Mouse (Mus musculus): ENCODE measurements at regions not wholly inside any gene's neighbourhood (a gene's known extent, or its start where the extent isn't known, plus 50 kb on each side); places are given as distances from the start of the nearest gene placed in this dataset.

- H3K27me3 ChIP-seq (ENCODE audit: control insufficient read depth, insufficient read depth, low read length) = no peaks in the 10 kb centered on the region
- no peaks in the 10 kb centered on the region for H3K9me3 ChIP-seq (ENCODE audit: control insufficient read depth, low read length)
- WGBS = 76% methylated on average over 2 of the region's 2 CpGs
- DNase-seq (ENCODE audit: low spot score) = no peak
- ATAC-seq (ENCODE audit: insufficient read depth, low FRiP score, low TSS enrichment) = no peak
- H3K4me3 ChIP-seq (ENCODE audit: low read depth, low read length) = no peak overlapping the region
- H3K9ac ChIP-seq (ENCODE audit: low read length) = no peak overlapping the region
- H3K36me3 ChIP-seq (ENCODE audit: control insufficient read depth, insufficient read depth, low read length) = no peaks in the 10 kb centered on the region
- H3K4me1 ChIP-seq (ENCODE audit: control insufficient read depth, insufficient read depth, low read length) = no peaks in the 10 kb centered on the region
- no peak overlapping the region for H3K4me2 ChIP-seq (ENCODE audit: low read depth)
- no peak overlapping the region for H3K27ac ChIP-seq (ENCODE audit: low read depth, low read length)
Observed at GRCm38 (mm10) chr3:118248768-118249167, 313.2 kb upstream of the Dpyd start.

DNA sequence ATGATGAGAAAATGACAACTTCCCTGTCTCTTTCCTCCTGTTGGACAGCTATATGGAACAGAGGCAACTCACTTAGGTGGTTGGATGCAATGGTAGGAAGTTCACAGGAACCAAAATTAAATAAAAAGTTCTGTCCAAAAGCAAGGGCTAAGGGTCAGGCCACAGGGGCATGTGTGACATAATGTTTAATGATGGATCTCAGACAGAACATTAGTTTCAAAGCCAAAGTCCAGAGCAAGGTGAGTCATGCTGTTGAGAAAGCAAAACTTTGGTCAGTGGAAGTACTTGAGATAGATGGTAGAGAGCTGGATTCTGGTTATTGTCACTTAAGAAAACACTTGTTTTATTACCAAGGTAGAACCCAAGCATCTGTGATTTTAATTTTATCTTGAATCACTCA, 286.0 kb upstream of the Dpyd start:
- no peaks in the 10 kb centered on the region for H3K27me3 ChIP-seq (ENCODE audit: control insufficient read depth, insufficient read depth, low read length)
- no peaks in the 10 kb centered on the region for H3K4me1 ChIP-seq (ENCODE audit: control insufficient read depth, insufficient read depth, low read length)
- no peak overlapping the region for H3K27ac ChIP-seq (ENCODE audit: low read depth, low read length)
- DNase-seq (ENCODE audit: low spot score) = no peak
- no peak for ATAC-seq (ENCODE audit: insufficient read depth, low FRiP score, low TSS enrichment)
- H3K9ac ChIP-seq (ENCODE audit: low read length) = no peak overlapping the region
- H3K36me3 ChIP-seq (ENCODE audit: control insufficient read depth, insufficient read depth, low read length) = no peaks in the 10 kb centered on the region
- H3K4me3 ChIP-seq (ENCODE audit: low read depth, low read length) = no peak overlapping the region
- H3K9me3 ChIP-seq (ENCODE audit: control insufficient read depth, low read length) = no peaks in the 10 kb centered on the region
- no peak overlapping the region for H3K4me2 ChIP-seq (ENCODE audit: low read depth)

DNA sequence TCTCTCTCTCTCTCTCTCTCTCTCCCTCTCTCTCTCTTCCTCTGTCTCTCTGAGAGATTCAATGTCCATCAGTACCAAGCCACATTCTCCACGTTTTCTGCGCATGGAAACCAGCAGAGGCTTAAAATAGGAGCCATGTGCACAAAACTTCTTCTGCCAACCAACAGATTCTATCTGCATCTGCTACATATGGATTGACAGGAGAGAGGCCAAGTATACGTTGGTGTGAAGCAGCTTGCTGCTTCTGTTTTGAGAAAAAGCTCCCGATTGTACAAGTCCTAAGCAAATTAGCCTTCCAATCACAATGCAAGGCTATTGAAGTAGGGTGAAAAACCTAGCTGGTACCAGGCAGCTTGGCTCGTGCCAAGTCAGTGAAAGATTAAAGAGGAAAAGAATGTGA, 283.7 kb upstream of the Dpyd start:
- Histone ChIP-seq H3K9me3 (ENCODE audit: control insufficient read depth, low read length) (no peaks in the 10 kb centered on the region), H3K4me1 (ENCODE audit: control insufficient read depth, insufficient read depth, low read length) (no peaks in the 10 kb centered on the region), H3K4me2 (ENCODE audit: low read depth) (no peak overlapping the region), H3K4me3 (ENCODE audit: low read depth, low read length) (no peak overlapping the region), H3K27me3 (ENCODE audit: control insufficient read depth, insufficient read depth, low read length) (no peaks in the 10 kb centered on the region), H3K27ac (ENCODE audit: low read depth, low read length) (no peak overlapping the region), H3K9ac (ENCODE audit: low read length) (no peak overlapping the region), H3K36me3 (ENCODE audit: control insufficient read depth, insufficient read depth, low read length) (no peaks in the 10 kb centered on the region)
- DNase-seq (ENCODE audit: low spot score) (no peak), ATAC-seq (ENCODE audit: insufficient read depth, low FRiP score, low TSS enrichment) (no peak)
- 84% methylated on average over 5 of the region's 5 CpGs for WGBS

- Histone ChIP-seq H3K4me1 (ENCODE audit: control insufficient read depth, insufficient read depth, low read length) (no peaks in the 10 kb centered on the region), H3K9ac (ENCODE audit: low read length) (no peak overlapping the region), H3K9me3 (ENCODE audit: control insufficient read depth, low read length) (no peaks in the 10 kb centered on the region), H3K27ac (ENCODE audit: low read depth, low read length) (no peak overlapping the region), H3K4me3 (ENCODE audit: low read depth, low read length) (no peak overlapping the region), H3K4me2 (ENCODE audit: low read depth) (no peak overlapping the region), H3K36me3 (ENCODE audit: control insufficient read depth, insufficient read depth, low read length) (no peaks in the 10 kb centered on the region), H3K27me3 (ENCODE audit: control insufficient read depth, insufficient read depth, low read length) (no peaks in the 10 kb centered on the region)
- 74% methylated on average over 3 of the region's 3 CpGs for WGBS
- ATAC-seq (ENCODE audit: insufficient read depth, low FRiP score, low TSS enrichment) = no peak
- no peak for DNase-seq (ENCODE audit: low spot score)
Observed at GRCm38 (mm10) chr3:118286946-118287345, 275.0 kb upstream of the Dpyd start.

DNA sequence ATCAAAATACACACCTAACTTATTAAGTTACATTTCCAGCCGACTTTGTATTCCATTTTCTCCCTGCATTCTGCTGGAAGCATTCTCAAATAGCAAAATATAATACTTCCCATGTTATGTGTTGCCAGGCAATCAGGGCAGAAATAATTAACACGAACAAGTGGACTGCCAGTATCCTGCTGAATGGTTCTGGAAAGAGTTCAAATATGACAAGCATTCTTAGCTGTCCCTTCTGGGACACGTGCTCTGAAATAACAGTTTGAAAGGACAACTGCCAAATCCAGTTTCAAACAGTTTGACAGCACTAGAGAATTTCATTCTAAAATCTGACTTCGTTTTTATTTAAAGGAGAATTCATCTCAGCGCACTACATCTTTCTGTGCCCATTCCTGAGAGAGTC, 236.8 kb upstream of the Dpyd start:
- H3K4me1 ChIP-seq (ENCODE audit: control insufficient read depth, insufficient read depth, low read length) = no peaks in the 10 kb centered on the region
- DNase-seq (ENCODE audit: low spot score) (no peak), ATAC-seq (ENCODE audit: insufficient read depth, low FRiP score, low TSS enrichment) (no peak)
- H3K27ac ChIP-seq (ENCODE audit: low read depth, low read length) = no peak overlapping the region
- 84% methylated on average over 5 of the region's 5 CpGs for WGBS
- H3K4me2 ChIP-seq (ENCODE audit: low read depth) = no peak overlapping the region
- no peaks in the 10 kb centered on the region for H3K9me3 ChIP-seq (ENCODE audit: control insufficient read depth, low read length)
- no peak overlapping the region for H3K9ac ChIP-seq (ENCODE audit: low read length)
- no peaks in the 10 kb centered on the region for H3K27me3 ChIP-seq (ENCODE audit: control insufficient read depth, insufficient read depth, low read length)
- H3K36me3 ChIP-seq (ENCODE audit: control insufficient read depth, insufficient read depth, low read length) = no peaks in the 10 kb centered on the region
- no peak overlapping the region for H3K4me3 ChIP-seq (ENCODE audit: low read depth, low read length)

GRCm38 (mm10) chr3:118328237-118328636, 233.7 kb upstream of the Dpyd start:
- 75% methylated on average over 2 of the region's 2 CpGs for WGBS
- no peaks in the 10 kb centered on the region for H3K4me1 ChIP-seq (ENCODE audit: control insufficient read depth, insufficient read depth, low read length)
- ATAC-seq (ENCODE audit: insufficient read depth, low FRiP score, low TSS enrichment) = peak; percentile 49; the same call in 1 of the 2 replicates
- no peak overlapping the region for H3K9ac ChIP-seq (ENCODE audit: low read length)
- H3K4me3 ChIP-seq (ENCODE audit: low read depth, low read length) = no peak overlapping the region
- no peaks in the 10 kb centered on the region for H3K36me3 ChIP-seq (ENCODE audit: control insufficient read depth, insufficient read depth, low read length)
- no peak overlapping the region for H3K27ac ChIP-seq (ENCODE audit: low read depth, low read length)
- H3K4me2 ChIP-seq (ENCODE audit: low read depth) = no peak overlapping the region
- no peak for DNase-seq (ENCODE audit: low spot score)
- no peaks in the 10 kb centered on the region for H3K27me3 ChIP-seq (ENCODE audit: control insufficient read depth, insufficient read depth, low read length)
- no peaks in the 10 kb centered on the region for H3K9me3 ChIP-seq (ENCODE audit: control insufficient read depth, low read length)

GRCm38 (mm10) chr3:118329132-118329674, 232.7 kb upstream of the Dpyd start:
- Histone ChIP-seq H3K27ac (ENCODE audit: low read depth, low read length) (no peak overlapping the region), H3K4me2 (ENCODE audit: low read depth) (no peak overlapping the region), H3K9ac (ENCODE audit: low read length) (no peak overlapping the region), H3K9me3 (ENCODE audit: control insufficient read depth, low read length) (no peaks in the 10 kb centered on the region), H3K27me3 (ENCODE audit: control insufficient read depth, insufficient read depth, low read length) (no peaks in the 10 kb centered on the region), H3K36me3 (ENCODE audit: control insufficient read depth, insufficient read depth, low read length) (no peaks in the 10 kb centered on the region), H3K4me1 (ENCODE audit: control insufficient read depth, insufficient read depth, low read length) (no peaks in the 10 kb centered on the region), H3K4me3 (ENCODE audit: low read depth, low read length) (no peak overlapping the region)
- WGBS = 91% methylated on average over 5 of the region's 5 CpGs
- DNase-seq (ENCODE audit: low spot score) = no peak
- no peak for ATAC-seq (ENCODE audit: insufficient read depth, low FRiP score, low TSS enrichment)

- Histone ChIP-seq H3K27me3 (ENCODE audit: control insufficient read depth, insufficient read depth, low read length) (no peaks in the 10 kb centered on the region), H3K9ac (ENCODE audit: low read length) (no peak overlapping the region), H3K27ac (ENCODE audit: low read depth, low read length) (no peak overlapping the region), H3K9me3 (ENCODE audit: control insufficient read depth, low read length) (no peaks in the 10 kb centered on the region), H3K36me3 (ENCODE audit: control insufficient read depth, insufficient read depth, low read length) (no peaks in the 10 kb centered on the region), H3K4me1 (ENCODE audit: control insufficient read depth, insufficient read depth, low read length) (no peaks in the 10 kb centered on the region), H3K4me2 (ENCODE audit: low read depth) (no peak overlapping the region), H3K4me3 (ENCODE audit: low read depth, low read length) (no peak overlapping the region)
- 63% methylated on average over 2 of the region's 2 CpGs for WGBS
- ATAC-seq (ENCODE audit: insufficient read depth, low FRiP score, low TSS enrichment) (no peak), DNase-seq (ENCODE audit: low spot score) (no peak)
Observed at GRCm38 (mm10) chr3:118331559-118331958, 230.4 kb upstream of the Dpyd start.

- no peak for DNase-seq (ENCODE audit: low spot score)
- no peak overlapping the region for H3K4me2 ChIP-seq (ENCODE audit: low read depth)
- H3K9me3 ChIP-seq (ENCODE audit: control insufficient read depth, low read length) = no peaks in the 10 kb centered on the region
- no peak for ATAC-seq (ENCODE audit: insufficient read depth, low FRiP score, low TSS enrichment)
- no peak overlapping the region for H3K27ac ChIP-seq (ENCODE audit: low read depth, low read length)
- no peak overlapping the region for H3K9ac ChIP-seq (ENCODE audit: low read length)
- H3K4me3 ChIP-seq (ENCODE audit: low read depth, low read length) = no peak overlapping the region
- no peaks in the 10 kb centered on the region for H3K36me3 ChIP-seq (ENCODE audit: control insufficient read depth, insufficient read depth, low read length)
- no peaks in the 10 kb centered on the region for H3K27me3 ChIP-seq (ENCODE audit: control insufficient read depth, insufficient read depth, low read length)
- H3K4me1 ChIP-seq (ENCODE audit: control insufficient read depth, insufficient read depth, low read length) = no peaks in the 10 kb centered on the region
Observed at GRCm38 (mm10) chr3:118338716-118339115, 223.2 kb upstream of the Dpyd start.
